Mouse (Mus musculus) cerebellum, postnatal 36 days (tissue): ENCODE measurements around the gene Ror1.

ENCODE experiments used
- DNase-seq, 2 experiments: peaks; one replicate each; pipeline ENCODE4 v3.0.0; 2021 to 2022; ENCODE audit warnings: mixed read lengths in 2 of 2

Ror1 gene

DNA sequence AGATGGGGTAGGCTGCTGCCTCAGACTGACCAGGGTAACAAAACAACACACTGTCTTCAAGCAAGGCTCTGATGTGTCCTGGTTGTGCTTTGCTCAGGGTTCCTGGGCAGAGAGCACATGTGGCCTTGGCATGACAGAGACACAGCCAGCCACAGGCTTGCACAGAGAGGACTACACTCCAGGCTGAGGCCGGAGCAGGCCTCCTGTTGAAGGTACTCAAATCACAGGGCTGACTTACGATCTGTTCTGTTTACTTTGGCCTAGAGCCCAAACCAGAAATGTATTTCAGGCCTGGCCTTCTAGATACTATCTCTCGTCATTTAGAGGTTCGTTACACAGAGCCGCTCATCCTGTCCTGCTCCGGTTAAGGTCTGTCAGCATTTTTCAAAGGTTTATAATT is 226.2 kb downstream of the Ror1 start:
- DNase-seq, result peak in 1 of 2 experiments; percentile 13

GRCm38 (mm10) chr4:100324719-100325515 is 229.3 kb downstream of the Ror1 start:
- DNase-seq, result no peak

DNA sequence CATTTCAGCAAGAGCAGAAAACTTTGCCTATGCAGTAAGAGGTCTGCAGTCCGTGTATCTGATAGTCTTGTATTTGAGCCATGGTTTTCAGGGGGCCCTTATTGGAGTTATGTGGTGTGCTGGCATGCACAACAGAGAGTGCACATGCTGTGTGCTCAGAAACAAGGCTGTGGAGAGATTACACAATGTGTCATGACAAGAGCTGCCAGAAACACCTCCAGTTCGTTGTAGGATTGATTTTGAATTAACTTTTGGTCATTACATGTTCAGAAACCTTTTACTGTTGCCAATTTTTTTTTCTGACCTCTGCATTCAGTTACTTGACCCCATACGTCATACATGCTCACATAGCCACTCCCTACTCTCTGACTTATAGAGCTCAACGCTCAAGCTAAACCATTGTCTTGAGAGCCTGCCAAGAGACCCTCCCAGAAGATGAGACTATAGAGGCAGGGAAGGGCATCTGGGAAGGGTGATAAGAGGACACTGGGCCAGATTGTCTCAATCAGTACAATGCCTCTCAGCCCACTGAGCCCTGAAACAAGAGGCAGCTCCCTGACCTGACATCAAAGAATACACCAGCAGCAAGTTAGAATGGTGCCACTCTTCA is 232.9 kb downstream of the Ror1 start:
- no peak for DNase-seq

GRCm38 (mm10) chr4:100335168-100335567 is 239.6 kb downstream of the Ror1 start:
- DNase-seq, result no peak

DNA sequence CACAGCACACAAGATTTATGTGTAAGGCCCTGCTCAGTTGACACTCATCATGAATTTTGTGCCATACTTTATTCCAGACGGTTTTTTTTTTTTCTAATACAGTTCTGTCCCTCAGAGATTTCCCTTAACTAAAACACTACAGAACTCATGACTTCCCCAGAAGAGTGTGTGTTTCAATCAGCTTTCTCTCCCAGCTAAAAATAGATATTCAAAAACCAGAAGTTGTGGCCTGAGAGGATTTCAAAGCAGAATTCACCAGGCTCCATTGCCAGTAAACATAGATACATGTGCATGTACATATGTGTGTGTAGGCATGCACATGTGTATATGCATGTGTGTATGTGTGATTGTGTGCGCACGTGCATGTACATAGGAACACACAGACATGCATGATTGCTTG is 252.2 kb downstream of the Ror1 start:
- DNase-seq, result no peak

DNA sequence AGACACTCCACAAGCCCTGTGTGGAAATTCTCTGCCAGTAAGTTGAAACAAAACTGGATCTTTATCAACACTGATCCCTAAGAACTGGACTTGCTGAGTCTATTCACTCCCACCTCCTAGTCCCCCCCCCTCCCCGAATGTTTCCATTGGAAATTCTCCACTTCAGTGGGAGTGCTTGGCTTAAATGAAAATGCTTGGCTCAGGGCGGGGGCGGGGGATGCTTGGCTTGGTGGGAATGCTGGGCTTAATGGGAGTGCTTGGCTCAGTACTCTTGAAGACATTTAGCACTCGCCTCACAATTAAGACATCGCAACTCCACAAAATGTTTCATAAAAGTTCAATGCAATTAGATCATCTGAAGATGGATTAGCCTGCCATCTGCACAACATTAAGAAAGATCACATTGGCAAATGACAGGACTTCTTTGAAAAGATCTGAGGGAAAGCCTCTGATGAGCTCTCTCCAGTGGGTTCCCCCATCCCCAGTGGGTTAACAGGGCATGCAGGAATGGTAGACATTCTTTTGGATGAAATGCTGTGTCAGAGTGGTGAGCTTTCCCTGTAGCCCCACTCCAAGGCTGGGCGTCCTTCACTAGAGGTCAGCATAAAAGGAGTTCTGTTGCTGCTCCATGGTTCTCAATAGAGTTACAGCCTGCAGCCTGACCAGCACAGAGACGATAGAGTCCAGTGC is 254.7 kb downstream of the Ror1 start:
- DNase-seq, result no peak

GRCm38 (mm10) chr4:100351797-100352290 is 256.3 kb downstream of the Ror1 start:
- DNase-seq, result no peak

DNA sequence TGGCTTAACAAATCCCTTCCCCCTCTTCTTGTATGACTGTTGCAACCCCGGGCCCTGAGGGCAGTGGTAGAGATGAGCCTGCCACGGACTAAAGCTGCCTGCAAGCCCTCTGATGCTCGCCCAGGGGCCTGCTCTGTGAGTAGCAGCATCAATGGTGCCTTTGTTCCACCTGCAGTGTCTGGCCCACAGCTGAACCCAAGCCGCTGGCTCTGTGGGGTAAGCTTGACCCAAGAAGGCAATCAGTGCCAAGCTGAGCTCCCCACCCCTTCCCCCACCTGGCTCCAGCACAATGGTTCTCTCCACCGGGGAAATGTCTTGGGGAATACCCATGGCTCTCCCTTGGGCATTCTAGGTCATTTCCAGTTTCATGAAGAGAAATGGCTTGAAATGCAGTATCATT is 260.0 kb downstream of the Ror1 start:
- DNase-seq, result peak in 1 of 2 experiments; percentile 13

GRCm38 (mm10) chr4:100357881-100358589 is 262.4 kb downstream of the Ror1 start:
- no peak for DNase-seq

DNA sequence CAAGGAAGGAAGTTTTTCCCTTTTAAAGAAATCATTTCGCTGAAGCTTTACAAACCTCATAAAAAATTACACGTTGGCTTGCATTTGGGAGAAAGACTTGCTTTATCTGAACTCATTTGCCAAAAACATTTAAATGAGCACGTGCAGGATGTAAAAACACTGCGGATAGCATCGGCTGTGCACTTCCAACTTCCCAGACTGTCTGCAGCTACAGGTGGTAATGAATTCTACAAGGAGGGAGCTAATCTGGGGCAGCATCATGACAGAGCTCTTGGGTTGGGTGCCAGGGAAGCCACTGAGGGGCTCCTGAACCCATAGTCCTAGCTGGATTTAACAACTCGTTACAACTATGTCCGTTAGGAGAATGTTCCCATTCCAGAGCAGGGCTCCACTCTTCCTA is 268.1 kb downstream of the Ror1 start:
- no peak for DNase-seq

- no peak for DNase-seq
Observed at GRCm38 (mm10) chr4:100368691-100369090, 273.1 kb downstream of the Ror1 start.

GRCm38 (mm10) chr4:100369541-100370174 is 274.1 kb downstream of the Ror1 start:
- DNase-seq, result no peak

GRCm38 (mm10) chr4:100372806-100373205 is 277.2 kb downstream of the Ror1 start:
- DNase-seq, result peak; percentile 35 to 51

DNA sequence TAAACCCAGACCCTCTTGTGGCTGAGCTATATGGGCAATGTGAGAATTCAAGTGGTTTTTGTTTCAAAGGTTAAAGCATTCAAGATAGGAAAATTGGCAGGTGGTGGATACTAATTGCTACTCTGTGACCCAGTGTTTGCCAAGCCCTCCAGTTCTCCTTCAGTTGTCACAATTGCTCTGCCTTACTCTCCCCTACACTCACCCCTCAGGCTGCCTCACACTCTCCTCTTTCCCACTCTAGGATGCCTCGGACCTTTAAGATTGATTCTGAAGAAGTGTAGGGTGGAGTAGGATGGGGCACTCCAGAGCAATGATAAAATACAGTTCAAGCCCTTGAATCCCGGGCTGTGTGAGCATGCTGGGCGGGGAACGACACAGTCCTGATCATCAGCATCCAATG is 278.2 kb downstream of the Ror1 start:
- no peak for DNase-seq

DNA sequence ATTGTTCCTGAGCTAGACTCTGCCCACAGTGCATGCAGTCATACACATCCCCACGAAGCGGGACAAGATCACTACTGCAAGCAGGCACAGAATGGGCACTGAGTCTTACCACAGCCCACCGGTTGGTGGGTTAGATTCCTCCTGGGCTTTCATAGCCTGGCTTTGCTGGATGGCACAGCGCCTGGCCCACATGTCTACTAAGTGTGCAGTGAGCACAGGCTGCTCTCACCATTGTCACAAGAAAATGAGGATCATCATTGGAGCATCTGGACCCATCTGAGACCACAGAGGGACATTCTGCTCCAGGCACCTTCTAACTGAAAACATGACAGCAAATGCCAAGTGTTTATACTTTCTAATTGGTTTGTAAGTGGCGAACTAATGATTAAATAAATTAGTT is 279.7 kb downstream of the Ror1 start:
- no peak for DNase-seq

DNA sequence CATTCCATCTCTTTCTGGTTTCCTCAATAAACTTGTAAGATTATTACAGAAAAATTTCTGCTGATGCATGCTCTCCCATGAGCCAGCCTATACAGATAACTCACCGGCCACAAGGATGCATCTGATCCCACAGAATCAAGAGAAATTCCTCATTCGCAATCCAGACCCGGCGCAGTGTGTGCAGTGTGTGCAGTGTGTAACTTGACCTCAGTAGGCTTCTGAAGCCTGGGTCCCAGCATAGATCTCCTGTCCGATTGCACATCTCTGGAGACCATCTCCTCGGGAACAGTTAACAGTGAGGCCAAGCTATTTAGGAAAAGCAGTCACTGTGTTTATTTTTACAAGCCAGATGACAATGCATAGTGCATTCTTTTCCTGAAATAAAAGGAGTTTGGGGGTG is 280.6 kb downstream of the Ror1 start:
- DNase-seq, result no peak

DNA sequence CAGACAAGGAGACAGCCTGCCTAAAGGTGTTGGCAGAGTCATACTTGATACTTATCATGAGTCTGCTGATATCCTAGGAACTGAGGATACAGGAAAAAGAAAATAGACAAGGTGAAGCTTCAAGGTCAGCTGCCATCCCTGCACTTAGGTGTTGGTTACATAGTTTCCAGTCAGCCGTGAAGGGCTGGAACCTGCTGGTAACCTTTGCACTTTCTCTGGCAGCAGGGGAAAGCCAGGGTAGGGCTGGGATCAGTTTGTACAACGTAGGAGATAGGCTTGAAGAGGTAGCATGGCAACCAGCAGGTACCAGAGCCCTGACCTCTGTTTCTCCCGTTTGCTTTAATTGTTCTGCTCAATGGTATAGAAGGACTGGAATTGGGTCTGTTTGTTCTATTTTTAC is 281.6 kb downstream of the Ror1 start:
- DNase-seq, result no peak

DNA sequence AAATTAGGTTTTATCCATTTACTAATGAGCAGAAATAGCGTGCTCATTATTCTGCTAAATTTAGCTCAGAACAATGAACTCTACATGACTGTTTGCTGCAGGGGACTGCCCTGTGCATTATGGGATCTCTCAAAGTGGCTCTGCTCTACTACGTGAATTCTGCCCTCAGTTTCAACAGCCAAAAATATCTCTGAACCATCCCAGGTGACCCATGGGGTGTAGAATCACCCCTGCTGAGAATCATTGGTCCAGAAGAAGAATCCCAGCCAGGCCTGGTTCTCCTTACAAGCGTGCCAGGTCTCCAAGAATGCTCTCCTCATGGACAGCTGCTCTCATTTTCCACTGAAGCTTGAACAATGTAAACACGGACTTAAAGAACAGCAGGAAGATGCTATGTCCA is 282.4 kb downstream of the Ror1 start:
- peak; percentile 44 to 54 for DNase-seq

- no peak for DNase-seq
Observed at GRCm38 (mm10) chr4:100381760-100382159, 286.2 kb downstream of the Ror1 start.

DNA sequence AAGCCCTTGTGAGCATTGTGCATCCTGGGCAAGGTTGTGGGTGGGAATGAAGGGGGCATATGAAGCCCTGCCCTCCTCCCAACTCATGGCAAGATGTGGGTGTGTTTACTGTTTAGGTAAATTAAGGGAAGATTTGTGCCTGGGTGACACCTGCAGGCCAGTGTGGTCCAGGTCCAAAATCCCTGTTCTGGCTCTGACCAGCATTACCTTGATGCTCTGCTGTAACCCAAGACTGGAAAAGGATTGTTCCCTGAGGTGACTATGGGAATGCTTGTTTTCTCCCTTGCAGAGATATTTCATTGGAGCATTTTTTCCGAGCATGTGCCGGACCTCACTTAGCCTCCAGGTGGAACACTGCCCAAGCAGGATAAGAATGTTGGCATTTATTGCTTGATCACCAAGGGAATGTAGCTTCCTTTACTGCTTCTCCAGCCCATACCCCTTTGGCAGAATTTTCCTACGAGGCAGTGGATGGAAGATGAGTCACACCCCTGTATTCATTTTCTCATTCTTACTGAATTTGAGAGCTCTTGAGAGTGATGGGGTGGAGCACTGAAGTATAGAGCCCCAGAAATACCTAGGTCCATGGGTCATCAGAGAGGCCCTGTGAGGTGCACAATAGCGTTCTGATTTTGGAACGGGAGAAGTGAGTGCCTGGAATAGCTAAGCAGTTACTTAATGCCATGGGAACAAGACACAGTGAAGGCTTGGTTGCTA is 290.8 kb downstream of the Ror1 start:
- peak; percentile 33 to 37 for DNase-seq

DNA sequence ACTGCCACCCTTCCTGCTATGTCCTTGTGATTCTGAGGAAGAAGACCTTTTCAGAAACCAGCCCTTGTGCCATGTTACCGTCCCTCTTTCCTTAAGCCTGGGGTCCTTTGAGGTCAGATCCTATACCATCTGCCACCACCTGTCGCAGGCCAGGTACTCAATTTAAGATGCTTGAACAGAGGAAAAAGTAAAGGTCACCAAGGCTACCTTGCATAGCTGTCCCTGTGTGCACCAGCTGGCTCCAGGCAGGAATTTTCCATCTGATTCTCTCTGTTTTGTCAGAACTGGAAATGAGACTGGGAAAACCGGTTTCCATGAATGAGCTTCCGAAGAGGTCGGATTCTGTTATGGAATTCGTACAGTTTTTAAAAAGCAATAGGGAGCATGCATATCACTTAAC is 294.8 kb downstream of the Ror1 start:
- DNase-seq, result peak; percentile 39 to 40

DNA sequence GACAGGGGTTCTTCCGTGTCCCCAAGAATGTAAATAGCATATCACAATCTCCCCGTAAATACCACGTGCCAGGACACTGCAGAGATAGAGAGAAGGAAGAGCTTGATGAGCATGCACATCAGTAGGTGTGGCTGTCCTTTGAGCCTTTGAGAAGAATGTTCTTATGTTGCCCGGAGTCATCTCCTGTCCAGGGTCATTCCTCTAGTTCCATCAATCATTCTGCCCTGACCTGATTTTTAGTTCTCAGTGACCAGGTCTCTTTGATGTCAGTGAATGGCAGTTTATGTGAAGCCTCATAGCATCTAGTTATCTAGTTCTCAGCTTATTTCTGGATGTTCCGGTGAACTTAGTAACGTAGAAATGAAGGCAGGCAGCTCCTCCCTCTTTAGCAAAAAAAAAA is 295.4 kb downstream of the Ror1 start:
- DNase-seq, result no peak
